Mouse (Mus musculus) erythroblast, embryonic 14.5 days (primary cell): ENCODE results near the gene Chchd1.

Experiments used
- GATA1 ChIP-seq: IDR thresholded peaks from 2 replicates; pipeline ENCODE4 v1.6.1; 2012; ENCODE audit warnings: low read length, inconsistent platforms, mixed read lengths
- TAL1 ChIP-seq: IDR thresholded peaks from 3 replicates; pipeline ENCODE4 v1.6.1; 2012; ENCODE audit warnings: low read length, inconsistent platforms, mixed read lengths

DNA sequence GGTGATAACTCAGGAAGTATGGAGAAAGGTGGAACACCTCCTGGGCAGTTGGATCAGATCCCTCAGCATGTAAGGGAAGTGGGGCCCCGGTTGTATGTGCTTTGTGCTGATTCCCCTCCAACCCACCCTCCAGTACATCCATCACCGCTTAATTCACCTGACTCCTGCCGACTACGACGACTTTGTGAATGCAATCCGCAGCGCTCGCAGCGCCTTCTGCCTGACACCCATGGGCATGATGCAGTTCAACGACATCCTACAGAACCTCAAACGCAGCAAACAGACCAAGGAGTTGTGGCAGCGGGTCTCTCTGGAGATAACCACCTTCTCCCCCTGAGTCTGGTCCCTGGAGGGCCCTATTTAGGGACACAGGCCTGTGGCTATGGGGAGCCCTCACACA, 20.2 kb downstream of the Chchd1 start:
- no peak for TF ChIP-seq GATA1
- TF ChIP-seq TAL1: no peak
